Mouse (Mus musculus) liver, embryonic 13.5 days (tissue): ENCODE data around the gene Pdzk1ip1. TPM values are rescaled to one million over a fixed set of nuclear protein-coding genes. Genes with fewer than 3 reads are reported as not detected.

Experiments
- ATAC-seq: fragments of 200-750 bp; cut with Nextera tagmentation; 2 replicates; pipeline ENCODE4 v1.8.0; 2017; ENCODE audit warnings: low read depth, mild to moderate bottlenecking, moderate number of reproducible peaks, moderate library complexity
- DNase-seq: peaks from one replicate; pipeline ENCODE4 v3.0.0; 2022
- H3K27ac ChIP-seq: fragments of 300-500 bp; sonication (generic); 2 replicates; pipeline ENCODE4 v1.5.1; 2015; ENCODE audit warnings: moderate library complexity, mild to moderate bottlenecking, inconsistent platforms
- H3K27me3 ChIP-seq: fragments of 300-500 bp; sonication (generic); 2 replicates; pipeline ENCODE4 v1.6.1; 2015; ENCODE audit warnings: mild to moderate bottlenecking, inconsistent platforms
- H3K36me3 ChIP-seq: fragments of 300-500 bp; sonication (generic); 2 replicates; pipeline ENCODE4 v1.6.1; 2015; ENCODE audit warnings: mild to moderate bottlenecking, inconsistent platforms
- H3K4me1 ChIP-seq: fragments of 300-500 bp; sonication (generic); replicated peaks from 2 replicates; pipeline ENCODE4 v1.6.1; 2015; ENCODE audit warnings: inconsistent platforms
- H3K4me2 ChIP-seq: fragments of 300-500 bp; sonication (generic); 2 replicates; pipeline ENCODE4 v1.6.1; 2015; ENCODE audit warnings: inconsistent platforms, mild to moderate bottlenecking, moderate library complexity
- H3K4me3 ChIP-seq: fragments of 300-500 bp; sonication (generic); replicated peaks from 2 replicates; pipeline ENCODE4 v1.5.1; 2015; ENCODE audit warnings: mild to moderate bottlenecking, inconsistent platforms
- H3K9ac ChIP-seq: fragments of 300-500 bp; sonication (generic); 2 replicates; pipeline ENCODE4 v1.6.1; 2015; ENCODE audit warnings: mild to moderate bottlenecking, inconsistent platforms
- H3K9me3 ChIP-seq: fragments of 300-500 bp; sonication (generic); replicated peaks from 2 replicates; pipeline ENCODE4 v1.6.1; 2016; ENCODE audit warnings: inconsistent platforms
- WGBS: fragments of 180-500 bp; shearing (Covaris S2); methylation state at CpG from one replicate; pipeline ENCODE4 v1.1.7; 2015; ENCODE audit not compliant: insufficient replicate concordance; 5-methylcytosine and 5-hydroxymethylcytosine counted together
- polyA plus RNA-seq: library from polyadenylated mRNA; unstranded; fragments of >200 nt; fragmentation: Nextera tagmentation; extraction: Ambion mirVana; gene quantifications from 2 replicates; pipeline ENCODE4 v1.2.1, GENCODE M21; 2015

Pdzk1ip1 gene
- polyA plus RNA-seq, 1 experiment from 2014 or later, result 23.7 TPM

GRCm38 (mm10) chr4:115123507-115123906, 35.0 kb downstream of the Pdzk1ip1 start:
- 27% methylated on average over 2 of the region's 2 CpGs for WGBS
- ATAC-seq, result no peak
- H3K9me3 ChIP-seq, result no peaks in the 10 kb centered on the region

GRCm38 (mm10) chr4:115124713-115125112, 36.2 kb downstream of the Pdzk1ip1 start:
- Histone ChIP-seq H3K9me3 (no peaks in the 10 kb centered on the region), H3K27ac (no peak overlapping the region), H3K9ac (no peak overlapping the region), H3K36me3 (no peaks in the 10 kb centered on the region), H3K4me1 (no peaks in the 10 kb centered on the region), H3K27me3 (no peaks in the 10 kb centered on the region), H3K4me3 (no peak overlapping the region), H3K4me2 (no peak overlapping the region)
- no peak for ATAC-seq
- DNase-seq, result no peak

More at GRCm38 (mm10) chr4:115123507-115123906, 35.0 kb downstream of the Pdzk1ip1 start:
- no peak for DNase-seq
- H3K36me3 ChIP-seq, result no peaks in the 10 kb centered on the region
- H3K4me1 ChIP-seq, result no peaks in the 10 kb centered on the region
- no peak overlapping the region for H3K27ac ChIP-seq
- H3K27me3 ChIP-seq, result no peaks in the 10 kb centered on the region
- H3K9ac ChIP-seq, result no peak overlapping the region
- no peak overlapping the region for H3K4me2 ChIP-seq
- no peak overlapping the region for H3K4me3 ChIP-seq

GRCm38 (mm10) chr4:115133085-115133484, 44.6 kb downstream of the Pdzk1ip1 start:
- WGBS, result under 1% methylated on average over 5 of the region's 5 CpGs
- H3K36me3 ChIP-seq, result no peaks in the 10 kb centered on the region
- DNase-seq (no peak), ATAC-seq (peak; percentile 41)
- H3K9me3 ChIP-seq, result no peaks in the 10 kb centered on the region
- H3K4me3 ChIP-seq, result no peak overlapping the region
- H3K4me2 ChIP-seq, result peak overlapping the region; percentile 11; the same call in 1 of the 2 replicates
- H3K27ac ChIP-seq, result peak overlapping the region; percentile 15; the same call in 1 of the 2 replicates
- H3K9ac ChIP-seq, result no peak overlapping the region
- H3K4me1 ChIP-seq, result peaks cover 11% of the 10 kb centered on the region
- peaks cover 23% of the 10 kb centered on the region for H3K27me3 ChIP-seq

GRCm38 (mm10) chr4:115133621-115134295, 45.2 kb downstream of the Pdzk1ip1 start, which contains the start of gene Cyp4x1:
TSS of gene Cyp4x1 (minus strand) at chr4:115134281.
- no peak for DNase-seq
- no peak for ATAC-seq
- no peak within 1 kb of the TSS for H3K4me3 ChIP-seq

GRCm38 (mm10) chr4:115134296-115134630, 45.8 kb downstream of the Pdzk1ip1 start:
- Histone ChIP-seq H3K9ac (no peak overlapping the region), H3K36me3 (no peaks in the 10 kb centered on the region), H3K4me1 (peaks cover 11% of the 10 kb centered on the region), H3K4me2 (no peak overlapping the region), H3K27me3 (peaks cover 23% of the 10 kb centered on the region), H3K4me3 (no peak overlapping the region), H3K9me3 (no peaks in the 10 kb centered on the region), H3K27ac (no peak overlapping the region)
- WGBS, result 23% methylated on average over 7 of the region's 7 CpGs
- no peak for DNase-seq
- no peak for ATAC-seq

More at GRCm38 (mm10) chr4:115133621-115134295, 45.2 kb downstream of the Pdzk1ip1 start, which contains the start of gene Cyp4x1:
- Histone ChIP-seq H3K4me2 (peak within 1 kb of the TSS; percentile 18), H3K9me3 (no peaks in the 10 kb centered on the region), H3K36me3 (no peaks in the 10 kb centered on the region), H3K27me3 (peaks cover 23% of the 10 kb centered on the region), H3K4me1 (peaks cover 11% of the 10 kb centered on the region), H3K9ac (no peak within 1 kb of the TSS), H3K27ac (no peak within 1 kb of the TSS)
- WGBS, result 4% methylated on average over 29 of the region's 29 CpGs

Other genes with a start within 250 kb of the Pdzk1ip1 start
- not detected in 2 replicates for gene Foxd2, start 179.8 kb upstream of the Pdzk1ip1 start, polyA plus RNA-seq
- gene Foxe3, start 162.7 kb upstream of the Pdzk1ip1 start, polyA plus RNA-seq, result not detected in 2 replicates
- 72.8 and 90.4 TPM in 2 replicates for gene Cmpk1, start 101.5 kb upstream of the Pdzk1ip1 start, polyA plus RNA-seq
- gene Stil, start 88.5 kb upstream of the Pdzk1ip1 start, polyA plus RNA-seq, result 8.3 and 11.8 TPM in 2 replicates
- 29.3 and 31.5 TPM in 2 replicates for gene Tal1, start 32.3 kb upstream of the Pdzk1ip1 start, polyA plus RNA-seq
- gene Cyp4x1, start 45.6 kb downstream of the Pdzk1ip1 start, polyA plus RNA-seq, result 0.05 and 0.06 TPM in 2 replicates
- not detected in 2 replicates for gene Cyp4a29, start 153.4 kb downstream of the Pdzk1ip1 start, polyA plus RNA-seq
- not detected in 2 replicates for gene Cyp4a12a, start 210.3 kb downstream of the Pdzk1ip1 start, polyA plus RNA-seq